8 mouse cellular contexts compared by ENCODE assay signal in genomic region chr9:99575677-99576480, GRCm38 (mm10). TPM values are rescaled to one million over a fixed set of nuclear protein-coding genes. Genes with fewer than 3 reads are reported as not detected.
A peak's percentile ranks its signal among the peaks of the same experiment; 100 is the strongest.
DNase-seq lines count a peak whose midpoint lies in the region; ATAC-seq lines count a peak whose summit lies in the region.

Dbr1 (plus strand) TSS chr9:99575799.

- H3K36me3 ChIP-seq in heart, embryonic 14.5 days (ENCODE audit: control insufficient read depth, insufficient read depth, low read length) = peaks cover 20% of the 10 kb centered on the region
- peaks cover 23% of the 10 kb centered on the region for H3K36me3 ChIP-seq in liver, embryonic 13.5 days
- H3K36me3 ChIP-seq in stomach, embryonic 16.5 days (ENCODE audit: control insufficient read depth, insufficient read depth, low read length) = peaks cover 3% of the 10 kb centered on the region; the same call in 1 of the 2 replicates

- peak within 1 kb of the TSS; percentile 59 to 78 for H3K27ac ChIP-seq in heart, embryonic 14.5 days (replicated peaks in 1 of 2; ENCODE audit: control insufficient read depth in 1 of 2, insufficient read depth in 1 of 2, low read depth in 2 of 2, low read length in 2 of 2)
- peak within 1 kb of the TSS; percentile 85 for H3K27ac ChIP-seq in liver, embryonic 13.5 days
- H3K27ac ChIP-seq in stomach, embryonic 16.5 days (ENCODE audit: low read length) = peak within 1 kb of the TSS; percentile 85

- H3K9me3 ChIP-seq in heart, embryonic 14.5 days (ENCODE audit: control insufficient read depth, low read length) = no peaks in the 10 kb centered on the region
- H3K9me3 ChIP-seq in liver, embryonic 13.5 days (replicated peaks) = no peaks in the 10 kb centered on the region
- H3K9me3 ChIP-seq in stomach, embryonic 16.5 days (replicated peaks; ENCODE audit: control insufficient read depth, low read length) = no peaks in the 10 kb centered on the region

- peak; percentile 95 for ATAC-seq in erythroid progenitor cell, adult 5-6 weeks (replicated peaks; ENCODE audit: low FRiP score, poor library complexity, severe bottlenecking)
- peak; percentile 86 for ATAC-seq in heart, embryonic 14.5 days (ENCODE audit: insufficient number of reproducible peaks, insufficient read depth, low FRiP score, low read depth)
- ATAC-seq in liver, embryonic 13.5 days (ENCODE audit: low read depth) = peak; percentile 92
- ATAC-seq in stomach, embryonic 16.5 days (ENCODE audit: insufficient read depth, low FRiP score) = peak; percentile 94

- no peaks in the 10 kb centered on the region for H3K27me3 ChIP-seq in heart, embryonic 14.5 days (ENCODE audit: control insufficient read depth, insufficient read depth, low read length)
- H3K27me3 ChIP-seq in liver, embryonic 13.5 days = no peaks in the 10 kb centered on the region
- no peaks in the 10 kb centered on the region for H3K27me3 ChIP-seq in stomach, embryonic 16.5 days (ENCODE audit: control insufficient read depth, insufficient read depth, low read length)

- H3K4me2 ChIP-seq in heart, embryonic 14.5 days (ENCODE audit: low read length) = peak within 1 kb of the TSS; percentile 82
- H3K4me2 ChIP-seq in liver, embryonic 13.5 days = peak within 1 kb of the TSS; percentile 72
- peak within 1 kb of the TSS; percentile 67 for H3K4me2 ChIP-seq in stomach, embryonic 16.5 days (ENCODE audit: low read depth, low read length)

- DNase-seq in CD4-positive helper T cell, adult 2 months (ENCODE audit: low read depth, low spot score) = peak; percentile 91
- DNase-seq in brain, embryonic 18.5 days (ENCODE audit: low read depth, low spot score) = peak; percentile 82
- peak; percentile 95 for DNase-seq in kidney, postnatal 14 days
- DNase-seq in liver, embryonic 13.5 days = peak; percentile 83
- peak; percentile 92 for DNase-seq in neural tube, embryonic 10.5 days (ENCODE audit: extremely low spot score, low spot score)

- peak within 1 kb of the TSS; percentile 95 for H3K9ac ChIP-seq in heart, embryonic 14.5 days (ENCODE audit: low read length)
- peak within 1 kb of the TSS; percentile 94 for H3K9ac ChIP-seq in liver, embryonic 13.5 days
- peak within 1 kb of the TSS; percentile 96 for H3K9ac ChIP-seq in stomach, embryonic 16.5 days (ENCODE audit: low read length)

- H3K4me1 ChIP-seq in heart, embryonic 14.5 days (ENCODE audit: control insufficient read depth in 2 of 2, insufficient read depth in 2 of 2, low read length in 2 of 2) = peaks cover 0 to 4% of the 10 kb centered on the region in 2 experiments; a peak in 3 of 4 replicates
- peaks cover 27% of the 10 kb centered on the region for H3K4me1 ChIP-seq in liver, embryonic 13.5 days (replicated peaks)
- peaks cover 7% of the 10 kb centered on the region for H3K4me1 ChIP-seq in stomach, embryonic 16.5 days (ENCODE audit: control insufficient read depth, insufficient read depth, low read length)

- under 1% methylated on average over 57 of the region's 57 CpGs for WGBS in heart, embryonic 14.5 days
- under 1% methylated on average over 57 of the region's 57 CpGs for WGBS in liver, embryonic 13.5 days (ENCODE audit: insufficient replicate concordance)
- under 1% methylated on average over 57 of the region's 57 CpGs for WGBS in stomach, embryonic 16.5 days

- H3K4me3 ChIP-seq in heart, embryonic 14.5 days (ENCODE audit: control insufficient read depth in 1 of 2, insufficient read depth in 1 of 2, low read depth in 1 of 2, low read length in 2 of 2) = peak within 1 kb of the TSS; percentile 67 to 96
- peak within 1 kb of the TSS; percentile 89 for H3K4me3 ChIP-seq in liver, embryonic 13.5 days (replicated peaks)
- H3K4me3 ChIP-seq in stomach, embryonic 16.5 days (replicated peaks; ENCODE audit: low read length) = peak within 1 kb of the TSS; percentile 98

RNA-seq across cellular contexts. Expression of gene Dbr1, which starts in this region (rescaled TPM):
- total RNA-seq in erythroid progenitor cell, adult 5-6 weeks (2015; ENCODE audit: low replicate concordance) = 7.5 and 11.5 TPM in 2 replicates
- 12.3 and 32.3 TPM in 2 replicates for total RNA-seq in erythroid progenitor cell, adult 5-6 weeks (2017; ENCODE audit: low replicate concordance)
- polyA plus RNA-seq in heart, embryonic 14.5 days (2014; fragmentation: Nextera tagmentation; extraction: Ambion mirVana) = 13.0 and 13.2 TPM in 2 replicates
- 24.6 and 28.8 TPM in 2 replicates for polyA plus RNA-seq in liver, embryonic 13.5 days (2015; fragmentation: Nextera tagmentation; extraction: Ambion mirVana)
- 27.3 and 28.6 TPM in 2 replicates for polyA plus RNA-seq in stomach, embryonic 16.5 days (2015; fragmentation: Nextera tagmentation; extraction: Ambion mirVana)

Comparison
In these comparisons a context has a peak if more than half of its experiments do, and no peak if none do; other contexts are left out.
1. Peak in every context shown above with its lines: DNase-seq, ATAC-seq, H3K4me3 ChIP-seq and H3K27ac ChIP-seq.